Mouse (Mus musculus): ENCODE measurements around the gene 5830473C10Rik. TPM values are rescaled to one million over a fixed set of nuclear protein-coding genes. Genes with fewer than 3 reads are reported as not detected.

5830473C10Rik gene
- 0.17 and 0.18 TPM in 2 replicates for polyA plus RNA-seq (2012; rRNA removed)

DNA sequence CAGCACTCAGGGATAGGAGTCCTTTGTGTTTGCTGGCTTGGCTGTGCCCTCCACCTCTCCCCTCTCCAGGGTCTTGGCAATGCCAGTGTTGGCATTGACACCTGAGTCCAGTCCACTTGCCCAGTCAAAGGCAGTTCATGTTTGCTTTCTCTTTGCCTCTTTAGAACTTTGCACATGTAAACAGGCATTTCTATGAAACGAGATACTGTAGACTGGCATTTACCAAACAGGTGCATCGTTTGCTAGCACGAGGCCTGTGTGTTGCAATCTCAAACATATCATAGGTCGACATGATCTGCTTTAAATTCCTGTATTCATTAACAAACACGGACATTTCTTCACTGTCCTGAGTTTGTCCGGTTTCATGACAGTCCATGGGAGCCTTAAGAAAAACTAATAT is at the start of gene 5830473C10Rik:
5830473C10Rik (plus strand) TSS at position 365 of the 400 bp plus-strand sequence.

DNA sequence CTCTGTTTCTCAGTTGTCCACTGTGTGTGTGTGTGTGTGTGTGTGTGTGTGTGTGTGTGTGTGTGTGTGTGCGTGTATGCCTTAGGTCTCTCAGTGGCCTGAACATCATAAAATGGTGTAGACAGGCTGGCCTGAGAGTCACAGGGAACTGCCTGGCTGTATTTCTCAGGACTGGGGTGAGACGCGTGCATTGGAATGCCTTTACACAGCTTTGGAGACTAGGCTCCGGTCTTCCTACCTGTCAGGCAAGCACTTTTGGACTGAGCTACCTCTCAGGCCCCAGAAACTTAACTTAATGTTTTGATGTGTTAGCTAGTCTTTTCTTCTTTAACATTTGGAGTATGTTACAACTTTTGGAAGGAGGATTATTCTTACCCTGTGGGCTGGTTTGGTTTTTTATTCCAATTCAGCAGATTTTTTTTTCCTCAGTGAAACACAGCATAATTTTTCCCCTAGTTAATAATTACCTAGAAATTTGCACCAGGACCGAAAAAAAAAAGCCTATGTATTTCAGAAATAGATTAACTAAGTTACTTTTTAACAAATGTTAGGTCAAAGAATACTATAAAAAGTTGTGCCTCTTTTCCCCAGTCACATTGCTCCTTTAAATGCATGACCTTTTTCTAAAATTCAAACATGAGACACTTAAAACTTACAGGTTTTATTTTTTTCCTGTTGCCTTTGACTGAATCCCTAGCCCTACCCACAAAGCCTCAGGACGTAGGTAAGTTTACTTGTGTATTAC is 42.4 kb upstream of the 5830473C10Rik start, which contains the start of gene Afm:
Afm (plus strand) TSS at position 577 of the 745 bp plus-strand sequence.

GRCm38 (mm10) chr5:90640286-90641217 is 79.6 kb downstream of the 5830473C10Rik start, which contains the start of gene Rassf6:
TSS of gene Rassf6 (minus strand) at chr5:90640657.

Other genes starting within 250 kb of the 5830473C10Rik start
- gene Ankrd17, start 194.5 kb upstream of the 5830473C10Rik start, polyA plus RNA-seq (2012; rRNA removed) = 55.1 and 56.3 TPM in 2 replicates
- gene Gm9958, start 193.9 kb upstream of the 5830473C10Rik start, polyA plus RNA-seq (2012; rRNA removed) = 2.3 TPM in 2 replicates
- 1.3 and 2.0 TPM in 2 replicates for gene Alb, start 100.2 kb upstream of the 5830473C10Rik start, polyA plus RNA-seq (2012; rRNA removed)
- 1.1 and 1.7 TPM in 2 replicates for gene Afp, start 70.4 kb upstream of the 5830473C10Rik start, polyA plus RNA-seq (2012; rRNA removed)
- not detected in 2 replicates for gene Afm, start 42.2 kb upstream of the 5830473C10Rik start, polyA plus RNA-seq (2012; rRNA removed)
- 0.93 and 1.3 TPM in 2 replicates for gene Rassf6, start 79.5 kb downstream of the 5830473C10Rik start, polyA plus RNA-seq (2012; rRNA removed)
- 0.17 and 2.2 TPM in 2 replicates for gene Cxcl5, start 198.3 kb downstream of the 5830473C10Rik start, polyA plus RNA-seq (2012; rRNA removed)
- 0.48 and 229 TPM in 2 replicates for gene Ppbp, start 207.4 kb downstream of the 5830473C10Rik start, polyA plus RNA-seq (2012; rRNA removed)
- gene Pf4, start 211.3 kb downstream of the 5830473C10Rik start, polyA plus RNA-seq (2012; rRNA removed) = 23.0 and 28.2 TPM in 2 replicates
- gene Cxcl3, start 225.0 kb downstream of the 5830473C10Rik start, polyA plus RNA-seq (2012; rRNA removed) = 0.21 and 2.6 TPM in 2 replicates
- not detected in 2 replicates for gene Cxcl15, start 233.4 kb downstream of the 5830473C10Rik start, polyA plus RNA-seq (2012; rRNA removed)

All from central nervous system, embryonic 18 days (tissue).